Mouse (Mus musculus): ENCODE results near the gene Stk10. TPM values are rescaled to one million over a fixed set of nuclear protein-coding genes. Genes with fewer than 3 reads are reported as not detected.

Stk10 gene
- polyA plus RNA-seq (2016; fragmentation: Nextera tagmentation; extraction: Ambion mirVana): 1.5 and 2.1 TPM in 2 replicates

DNA sequence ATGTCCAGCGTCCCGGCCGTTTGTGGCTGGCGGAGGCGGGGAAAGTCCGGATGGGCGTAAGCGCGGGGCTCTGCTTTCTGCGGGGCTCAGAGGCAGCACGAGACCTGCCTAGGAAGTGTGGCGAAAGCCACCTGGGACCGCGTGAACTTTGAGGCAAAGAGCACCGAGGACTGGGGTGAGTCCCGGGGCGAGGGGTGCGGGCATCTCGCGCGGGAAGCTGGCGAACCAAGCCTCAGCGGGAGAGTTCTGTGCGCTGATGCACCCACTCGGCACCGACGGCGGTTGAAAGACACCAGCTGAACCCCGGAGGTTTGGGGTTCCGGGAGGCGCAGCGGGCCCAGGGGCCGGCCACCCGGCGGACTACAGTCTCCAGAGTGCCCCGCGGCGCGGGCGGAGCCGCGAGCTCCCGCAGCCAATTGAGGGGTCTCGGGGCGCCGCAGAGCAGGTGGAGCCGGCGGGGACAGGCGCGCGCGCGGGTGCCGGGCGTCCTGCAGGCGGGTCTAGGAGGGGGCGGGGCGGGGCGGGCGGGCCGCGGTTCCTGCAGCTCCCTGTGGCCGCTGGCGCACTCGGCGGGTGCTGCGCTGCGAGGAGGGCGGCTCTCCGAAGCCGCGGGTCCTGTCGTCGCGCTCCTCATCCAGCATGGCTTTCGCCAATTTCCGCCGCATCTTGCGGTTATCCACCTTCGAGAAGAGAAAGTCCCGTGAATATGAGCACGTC, at the start of gene Stk10:
Stk10 (plus strand) TSS at position 541 of the 717 bp plus-strand sequence.
- peak within 1 kb of the TSS; percentile 78 for H3K4me3 ChIP-seq
- no peaks in the 10 kb centered on the region for H3K9me3 ChIP-seq (replicated peaks)
- peaks cover 34% of the 10 kb centered on the region for H3K4me1 ChIP-seq
- H3K36me3 ChIP-seq: peaks cover 6% of the 10 kb centered on the region; the same call in 1 of the 2 replicates
- H3K27me3 ChIP-seq (ENCODE audit: low read depth, poor library complexity, severe bottlenecking): peaks cover 58% of the 10 kb centered on the region
- DNase-seq (ENCODE audit: low spot score): peak; percentile 85
- WGBS: under 1% methylated on average over 70 of the region's 82 CpGs
- peak within 1 kb of the TSS; percentile 77 for H3K27ac ChIP-seq (replicated peaks)

DNA sequence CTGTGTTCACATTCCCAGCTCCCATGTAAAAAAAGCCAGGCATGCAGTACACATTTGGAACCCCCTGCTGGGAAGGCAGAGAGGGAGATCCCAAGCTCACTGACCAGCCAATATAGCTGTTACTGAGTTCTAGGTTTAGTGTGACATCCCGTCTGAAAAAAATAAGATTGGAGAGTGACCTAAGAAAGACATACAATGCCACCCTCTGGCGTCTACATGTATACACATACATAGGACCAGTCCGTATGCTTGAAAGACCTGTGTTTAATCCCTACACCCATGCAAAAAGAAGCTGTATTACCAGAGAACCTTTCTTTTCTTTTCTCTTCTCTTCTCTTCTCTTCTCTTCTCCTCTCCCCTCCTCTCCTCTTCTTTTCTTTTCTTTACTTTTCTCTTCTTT, 47.8 kb upstream of the Stk10 start:
- Histone ChIP-seq H3K27me3 (ENCODE audit: low read depth, poor library complexity, severe bottlenecking) (no peaks in the 10 kb centered on the region), H3K4me1 (no peaks in the 10 kb centered on the region), H3K9me3 (replicated peaks) (no peaks in the 10 kb centered on the region), H3K27ac (replicated peaks) (no peak overlapping the region), H3K4me3 (no peak overlapping the region), H3K36me3 (peaks cover 15% of the 10 kb centered on the region)
- DNase-seq (ENCODE audit: low spot score): no peak
- 82% methylated on average over 3 of the region's 3 CpGs for WGBS

DNA sequence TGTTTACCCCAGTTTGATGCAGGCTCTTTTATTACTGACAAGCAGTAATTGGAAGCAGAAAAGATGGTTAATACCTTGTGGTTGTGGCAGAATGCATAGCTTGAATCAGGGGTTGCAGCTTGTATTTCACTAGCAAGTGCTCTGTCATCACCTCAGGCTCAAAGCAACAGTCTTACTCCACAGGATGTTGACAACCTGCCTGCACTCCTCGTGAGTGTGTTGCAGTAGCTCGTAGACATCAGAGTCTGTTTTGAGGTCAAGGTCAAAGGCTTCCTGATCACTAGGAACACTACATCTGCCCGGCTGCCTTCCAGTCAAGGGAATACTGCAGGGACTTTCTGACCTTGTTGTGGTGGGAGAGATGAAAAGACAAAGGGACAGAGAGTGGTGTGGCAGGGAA, 46.5 kb upstream of the Stk10 start:
- 80% methylated on average over 3 of the region's 3 CpGs for WGBS
- H3K4me1 ChIP-seq: no peaks in the 10 kb centered on the region
- no peak overlapping the region for H3K4me3 ChIP-seq
- no peak overlapping the region for H3K27ac ChIP-seq (replicated peaks)
- H3K9me3 ChIP-seq (replicated peaks): no peaks in the 10 kb centered on the region
- DNase-seq (ENCODE audit: low spot score): no peak
- H3K27me3 ChIP-seq (ENCODE audit: low read depth, poor library complexity, severe bottlenecking): no peaks in the 10 kb centered on the region
- peaks cover 12% of the 10 kb centered on the region for H3K36me3 ChIP-seq

DNA sequence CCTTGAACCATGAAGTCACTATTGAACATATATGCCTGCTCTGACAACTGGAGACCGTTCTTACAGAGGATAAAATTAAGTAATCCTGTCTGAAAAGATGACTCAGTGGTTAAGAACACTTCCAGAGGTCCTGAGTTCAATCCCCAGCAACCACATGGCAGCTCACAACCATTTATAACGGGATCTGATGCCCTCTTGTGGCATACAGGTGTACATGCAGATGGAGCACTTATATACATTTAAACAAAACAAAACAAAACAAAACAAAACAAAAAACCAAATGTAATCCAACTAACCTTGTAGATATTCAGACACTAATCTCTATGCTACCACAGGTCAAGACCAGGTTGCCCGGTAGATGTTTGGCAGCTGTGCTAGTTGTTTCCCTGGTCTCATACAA, 45.6 kb upstream of the Stk10 start:
- WGBS: 90% methylated on average over 3 of the region's 3 CpGs
- H3K4me1 ChIP-seq: no peaks in the 10 kb centered on the region
- H3K4me3 ChIP-seq: no peak overlapping the region

DNA sequence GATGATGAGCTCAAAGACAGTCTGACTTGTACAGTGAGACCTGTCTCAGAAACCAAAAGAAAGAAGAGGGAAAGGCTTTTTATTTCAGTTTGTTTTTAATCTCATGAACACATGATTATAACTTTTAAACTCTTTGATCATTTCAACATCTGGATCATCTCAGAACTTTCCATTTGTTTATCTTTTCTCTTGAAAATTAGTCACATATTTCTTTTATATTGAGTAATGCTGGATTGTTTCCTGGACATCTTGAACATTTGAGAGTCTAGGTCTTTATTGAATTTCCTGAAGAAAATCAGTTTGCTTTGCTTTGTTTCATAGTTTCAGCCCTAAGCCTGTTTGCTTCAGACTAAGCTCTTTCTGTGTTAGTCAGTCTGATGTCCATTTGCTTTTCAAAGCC, 44.8 kb upstream of the Stk10 start:
- Histone ChIP-seq H3K9me3 (replicated peaks) (no peaks in the 10 kb centered on the region), H3K4me3 (no peak overlapping the region), H3K4me1 (no peaks in the 10 kb centered on the region), H3K27ac (replicated peaks) (no peak overlapping the region), H3K27me3 (ENCODE audit: low read depth, poor library complexity, severe bottlenecking) (no peaks in the 10 kb centered on the region), H3K36me3 (peaks cover 15% of the 10 kb centered on the region)
- DNase-seq (ENCODE audit: low spot score): no peak

More for the DNA sequence above, 45.6 kb upstream of the Stk10 start:
- no peaks in the 10 kb centered on the region for H3K9me3 ChIP-seq (replicated peaks)
- DNase-seq (ENCODE audit: low spot score): no peak
- H3K27ac ChIP-seq (replicated peaks): no peak overlapping the region
- H3K36me3 ChIP-seq: peaks cover 15% of the 10 kb centered on the region
- H3K27me3 ChIP-seq (ENCODE audit: low read depth, poor library complexity, severe bottlenecking): no peaks in the 10 kb centered on the region

DNA sequence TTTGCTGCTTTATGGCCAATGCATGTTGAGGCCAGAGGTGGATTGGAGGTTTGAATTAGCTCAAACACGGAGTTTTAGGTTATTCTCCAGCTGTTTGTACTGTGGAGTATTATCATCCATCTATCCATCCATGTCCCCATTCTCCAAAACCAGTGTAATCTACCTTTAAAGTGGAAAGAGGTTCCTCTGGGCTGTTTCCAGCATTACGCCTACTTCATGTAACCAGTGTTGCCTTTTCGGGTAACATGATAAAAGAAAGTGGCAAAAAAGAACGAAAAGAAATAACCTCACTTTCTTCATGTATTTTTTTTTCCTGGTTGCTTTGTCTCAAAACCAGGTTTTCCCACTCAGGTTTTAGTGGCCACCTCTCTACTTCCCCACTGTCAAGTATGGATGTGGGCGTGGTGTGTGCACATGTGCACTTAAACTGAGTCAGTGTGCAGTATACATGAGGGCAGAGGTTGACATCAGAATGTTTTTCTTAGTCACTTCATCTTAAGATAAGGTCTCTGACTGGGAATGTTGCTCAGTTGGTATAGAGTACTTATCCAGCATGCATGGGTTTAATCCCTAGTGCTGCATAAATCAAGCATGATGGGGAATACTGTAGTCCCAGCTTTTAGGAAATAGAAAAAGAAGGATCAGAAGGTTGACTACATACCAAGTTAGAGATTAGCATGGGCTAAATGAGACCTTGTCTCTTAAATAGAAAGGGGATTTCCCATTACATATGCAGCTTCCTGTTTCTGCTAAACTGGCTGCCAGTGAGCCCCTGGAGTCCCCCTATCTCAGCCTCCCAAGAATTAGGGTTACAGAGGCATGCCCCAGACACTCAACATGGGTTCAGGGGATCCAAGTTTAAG, 44.1 kb upstream of the Stk10 start:
- no peaks in the 10 kb centered on the region for H3K9me3 ChIP-seq (replicated peaks)

DNA sequence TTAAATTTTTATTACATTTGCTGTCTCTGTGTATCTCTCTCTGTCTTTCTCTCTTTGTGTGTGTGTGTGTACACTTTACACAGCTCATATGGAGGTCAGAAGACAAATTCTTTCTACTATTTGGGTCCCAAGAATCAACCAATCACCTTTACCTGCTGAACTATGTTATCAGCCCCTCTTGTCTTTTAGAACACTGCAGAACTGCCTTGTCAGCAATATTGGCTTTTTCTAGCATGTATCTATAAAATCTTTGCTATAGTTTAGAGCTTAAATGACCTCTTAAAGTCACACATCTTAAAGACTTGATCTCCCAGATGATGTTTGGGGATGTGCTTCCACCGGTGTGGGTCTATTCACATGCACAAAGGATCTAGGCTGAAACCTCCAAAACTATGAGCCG, 42.0 kb upstream of the Stk10 start:
- H3K9me3 ChIP-seq (replicated peaks): no peaks in the 10 kb centered on the region
- H3K27me3 ChIP-seq (ENCODE audit: low read depth, poor library complexity, severe bottlenecking): no peaks in the 10 kb centered on the region
- H3K4me1 ChIP-seq: no peaks in the 10 kb centered on the region
- DNase-seq (ENCODE audit: low spot score): no peak
- WGBS: 95% methylated on average over 2 of the region's 2 CpGs
- peaks cover 15% of the 10 kb centered on the region for H3K36me3 ChIP-seq
- no peak overlapping the region for H3K4me3 ChIP-seq
- H3K27ac ChIP-seq (replicated peaks): no peak overlapping the region

More for the DNA sequence above, 44.1 kb upstream of the Stk10 start:
- Histone ChIP-seq H3K27ac (replicated peaks) (no peak overlapping the region), H3K36me3 (peaks cover 15% of the 10 kb centered on the region), H3K4me3 (no peak overlapping the region), H3K27me3 (ENCODE audit: low read depth, poor library complexity, severe bottlenecking) (no peaks in the 10 kb centered on the region), H3K4me1 (no peaks in the 10 kb centered on the region)
- no peak for DNase-seq (ENCODE audit: low spot score)
- WGBS: 88% methylated on average over 5 of the region's 5 CpGs

DNA sequence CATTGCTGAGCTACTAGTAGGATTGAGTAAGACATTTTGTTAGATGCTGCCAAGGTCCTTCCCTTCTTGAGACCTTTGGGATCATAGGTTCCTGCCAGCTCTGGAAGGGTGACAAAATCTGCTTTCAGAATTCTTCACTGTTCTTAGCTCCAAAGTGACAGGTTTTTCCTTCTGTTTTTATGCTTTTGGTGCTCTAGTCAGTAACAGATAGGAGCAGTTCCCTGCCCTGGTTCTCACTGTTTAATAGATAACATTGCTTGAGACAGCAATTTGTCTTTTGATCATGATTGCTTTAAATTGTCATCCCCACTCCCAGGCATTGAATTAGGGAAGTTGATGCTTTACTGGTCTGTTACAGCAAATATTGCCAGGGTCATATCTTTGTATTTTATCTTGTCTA, 39.8 kb upstream of the Stk10 start:
- Histone ChIP-seq H3K36me3 (0 out of 2 replicates have a peak, but pooled peaks cover 3% of the 10 kb centered on the region), H3K27me3 (ENCODE audit: low read depth, poor library complexity, severe bottlenecking) (no peaks in the 10 kb centered on the region), H3K9me3 (replicated peaks) (no peaks in the 10 kb centered on the region), H3K4me3 (no peak overlapping the region), H3K4me1 (no peaks in the 10 kb centered on the region), H3K27ac (replicated peaks) (no peak overlapping the region)
- DNase-seq (ENCODE audit: low spot score): no peak

DNA sequence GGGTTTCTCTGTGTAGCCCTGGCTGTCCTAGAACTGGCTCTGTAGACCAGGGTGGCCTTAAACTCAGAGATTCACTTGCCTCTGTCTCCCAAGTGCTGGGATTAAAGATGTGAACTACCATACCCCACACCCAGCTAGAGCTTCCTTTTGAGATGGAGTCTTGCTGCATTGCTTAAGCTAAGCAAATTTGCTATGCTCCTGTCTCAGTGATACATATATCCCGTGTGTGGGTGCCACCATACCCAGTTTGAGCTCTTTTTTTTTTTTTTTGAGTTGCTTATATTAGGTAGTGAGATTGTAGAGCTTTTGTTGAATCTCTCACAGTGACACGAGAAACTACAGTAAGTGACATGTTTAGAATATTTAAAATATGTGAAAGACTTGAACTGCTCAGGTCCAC, 37.8 kb upstream of the Stk10 start:
- no peak overlapping the region for H3K4me3 ChIP-seq
- H3K27me3 ChIP-seq (ENCODE audit: low read depth, poor library complexity, severe bottlenecking): no peaks in the 10 kb centered on the region
- no peaks in the 10 kb centered on the region for H3K9me3 ChIP-seq (replicated peaks)
- H3K4me1 ChIP-seq: no peaks in the 10 kb centered on the region
- 84% methylated on average over 2 of the region's 2 CpGs for WGBS
- peaks cover 14% of the 10 kb centered on the region for H3K36me3 ChIP-seq
- DNase-seq (ENCODE audit: low spot score): no peak
- no peak overlapping the region for H3K27ac ChIP-seq (replicated peaks)

DNA sequence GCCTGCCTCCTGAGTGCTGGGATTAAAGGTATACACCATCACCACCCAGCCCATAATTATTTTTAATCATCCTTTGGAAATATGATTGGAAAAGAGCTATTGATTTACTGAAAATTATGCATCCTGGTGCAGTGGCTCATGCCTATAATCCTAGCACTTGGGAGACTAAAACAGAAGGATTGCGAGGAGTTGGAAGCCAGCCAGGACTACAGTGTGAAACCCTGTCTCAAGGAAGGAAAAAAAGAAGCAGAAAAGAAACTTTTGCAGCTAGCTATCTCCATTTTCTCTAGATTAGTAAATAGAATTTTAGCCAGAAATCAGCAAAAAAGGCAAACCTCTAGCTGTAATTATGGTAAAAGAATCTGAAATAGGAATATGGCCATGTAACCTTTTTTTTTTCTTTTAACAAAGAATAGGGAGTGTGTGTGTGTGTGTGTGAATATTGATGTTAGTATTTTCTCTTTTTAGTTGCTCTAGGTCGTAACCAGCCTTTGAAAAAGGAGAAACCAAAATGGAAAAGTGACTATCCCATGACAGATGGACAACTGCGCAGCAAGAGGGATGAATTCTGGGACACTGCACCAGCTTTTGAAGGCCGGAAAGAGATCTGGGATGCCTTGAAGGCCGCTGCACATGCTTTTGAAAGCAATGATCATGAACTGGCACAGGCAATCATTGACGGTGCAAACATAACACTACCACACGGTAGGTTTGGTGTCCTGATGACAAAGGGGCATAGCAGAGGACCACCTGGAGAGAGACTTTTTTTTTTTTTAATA, 34.2 kb upstream of the Stk10 start:
- H3K4me1 ChIP-seq: no peaks in the 10 kb centered on the region
- no peaks in the 10 kb centered on the region for H3K9me3 ChIP-seq (replicated peaks)
- WGBS: 95% methylated on average over 7 of the region's 7 CpGs
- DNase-seq (ENCODE audit: low spot score): no peak
- H3K4me3 ChIP-seq: no peak overlapping the region
- peaks cover 47% of the 10 kb centered on the region for H3K36me3 ChIP-seq
- H3K27me3 ChIP-seq (ENCODE audit: low read depth, poor library complexity, severe bottlenecking): no peaks in the 10 kb centered on the region
- H3K27ac ChIP-seq (replicated peaks): no peak overlapping the region

DNA sequence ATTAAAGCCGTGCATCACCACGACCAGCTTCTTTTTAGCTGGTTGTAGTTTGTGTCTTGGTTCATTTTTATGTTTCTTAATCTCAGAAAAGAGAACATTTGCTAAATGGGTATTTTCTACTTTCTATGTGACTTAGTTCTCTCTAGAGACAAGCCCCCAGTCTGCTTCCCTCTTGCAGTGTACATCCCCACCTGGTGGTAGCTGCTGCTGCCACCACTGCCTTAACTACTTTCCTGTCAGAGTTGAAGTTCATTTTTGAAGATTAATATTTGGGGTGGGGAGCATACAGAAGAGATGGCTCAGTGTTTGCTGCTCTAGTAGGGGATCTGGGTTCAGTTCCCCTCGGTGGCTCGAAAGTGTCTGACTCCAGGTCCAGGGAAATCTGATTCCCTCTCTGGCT, 33.2 kb upstream of the Stk10 start:
- 95% methylated on average over 4 of the region's 4 CpGs for WGBS

DNA sequence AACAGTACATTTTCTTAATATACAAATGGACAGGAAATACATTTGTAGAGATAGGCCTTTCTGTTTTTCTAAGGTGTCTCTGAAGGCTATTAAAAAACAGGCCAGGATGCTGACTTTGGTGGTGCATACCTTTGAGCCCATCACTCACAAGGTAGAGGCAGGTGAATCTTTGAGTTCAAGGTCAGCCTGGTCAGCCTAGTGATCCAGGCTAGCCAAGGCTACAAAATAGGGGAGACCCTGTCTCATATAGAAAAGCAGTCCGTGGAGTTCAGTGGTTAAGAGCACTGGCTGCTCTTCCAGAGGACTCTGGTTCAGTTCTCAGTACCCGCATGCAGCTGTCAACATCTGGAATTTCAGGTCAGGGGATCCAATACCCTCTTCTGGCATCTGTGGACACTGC, 29.4 kb upstream of the Stk10 start:
- 94% methylated on average over 2 of the region's 2 CpGs for WGBS

More for the DNA sequence above, 33.2 kb upstream of the Stk10 start:
- Histone ChIP-seq H3K4me1 (no peaks in the 10 kb centered on the region), H3K27ac (replicated peaks) (no peak overlapping the region), H3K36me3 (peaks cover 48% of the 10 kb centered on the region), H3K27me3 (ENCODE audit: low read depth, poor library complexity, severe bottlenecking) (no peaks in the 10 kb centered on the region), H3K9me3 (replicated peaks) (no peaks in the 10 kb centered on the region), H3K4me3 (no peak overlapping the region)
- DNase-seq (ENCODE audit: low spot score): no peak

More for the DNA sequence above, 29.4 kb upstream of the Stk10 start:
- Histone ChIP-seq H3K4me1 (no peaks in the 10 kb centered on the region), H3K36me3 (peaks cover 51% of the 10 kb centered on the region), H3K9me3 (replicated peaks) (no peaks in the 10 kb centered on the region), H3K27ac (replicated peaks) (no peak overlapping the region), H3K27me3 (ENCODE audit: low read depth, poor library complexity, severe bottlenecking) (no peaks in the 10 kb centered on the region), H3K4me3 (no peak overlapping the region)
- DNase-seq (ENCODE audit: low spot score): no peak

Data from midbrain, embryonic 10.5 days (tissue).